Mouse (Mus musculus): ENCODE measurements around the gene Gpr142. TPM values are rescaled to one million over a fixed set of nuclear protein-coding genes. Genes with fewer than 3 reads are reported as not detected.
A peak's percentile ranks its signal among the peaks of the same experiment; 100 is the strongest.

The Gpr142 gene
- total RNA-seq (2021) = under 1 TPM in 1 of 2 experiments, not detected in 1; 0.36 TPM
- long read RNA-seq, experiment 1 = 0 reads
- long read RNA-seq, experiment 2 = 0 reads

- DNase-seq (ENCODE audit: low spot score in 2 of 2) = no peak
Measured at GRCm38 (mm10) chr11:114798624-114799023, at the start of gene Gpr142. TSS of gene Gpr142 (plus strand) at chr11:114798924.

GRCm38 (mm10) chr11:114764820-114765818, 33.6 kb upstream of the Gpr142 start, which contains the start of gene Kif19a:
TSS of gene Kif19a (plus strand) at chr11:114765388.
- DNase-seq (ENCODE audit: low spot score in 2 of 2) = peak; percentile 31 to 35

GRCm38 (mm10) chr11:114769911-114770310, 28.8 kb upstream of the Gpr142 start:
- no peak for DNase-seq (ENCODE audit: low spot score in 2 of 2)

GRCm38 (mm10) chr11:114771896-114772295, 26.8 kb upstream of the Gpr142 start:
- DNase-seq (ENCODE audit: low spot score in 2 of 2) = no peak

GRCm38 (mm10) chr11:114780076-114780475, 18.6 kb upstream of the Gpr142 start:
- no peak for DNase-seq (ENCODE audit: low spot score in 2 of 2)

- DNase-seq (ENCODE audit: low spot score in 2 of 2) = no peak
Measured at GRCm38 (mm10) chr11:114785892-114786291, 12.8 kb upstream of the Gpr142 start.

- DNase-seq (ENCODE audit: low spot score in 2 of 2) = no peak
Measured at GRCm38 (mm10) chr11:114786326-114786725, 12.4 kb upstream of the Gpr142 start.

GRCm38 (mm10) chr11:114787611-114788010, 11.1 kb upstream of the Gpr142 start:
- no peak for DNase-seq (ENCODE audit: low spot score in 2 of 2)

- peak; percentile 60 to 64 for DNase-seq (ENCODE audit: low spot score in 2 of 2)
Measured at GRCm38 (mm10) chr11:114789061-114789714, 9.5 kb upstream of the Gpr142 start.

- no peak for DNase-seq (ENCODE audit: low spot score in 2 of 2)
Measured at GRCm38 (mm10) chr11:114789716-114790115, 9.0 kb upstream of the Gpr142 start.

- DNase-seq (ENCODE audit: low spot score in 2 of 2) = no peak
Measured at GRCm38 (mm10) chr11:114790171-114790570, 8.6 kb upstream of the Gpr142 start.

GRCm38 (mm10) chr11:114790841-114791240, 7.9 kb upstream of the Gpr142 start:
- no peak for DNase-seq (ENCODE audit: low spot score in 2 of 2)

- DNase-seq (ENCODE audit: low spot score in 2 of 2) = no peak
Measured at GRCm38 (mm10) chr11:114791351-114791889, 7.3 kb upstream of the Gpr142 start.

- DNase-seq (ENCODE audit: low spot score in 2 of 2) = no peak
Measured at GRCm38 (mm10) chr11:114791891-114792411, 6.8 kb upstream of the Gpr142 start.

GRCm38 (mm10) chr11:114792931-114793494, 5.7 kb upstream of the Gpr142 start:
- DNase-seq (ENCODE audit: low spot score in 2 of 2) = no peak

GRCm38 (mm10) chr11:114793868-114794545, 4.7 kb upstream of the Gpr142 start:
- no peak for DNase-seq (ENCODE audit: low spot score in 2 of 2)

GRCm38 (mm10) chr11:114794691-114795090, 4.0 kb upstream of the Gpr142 start:
- DNase-seq (ENCODE audit: low spot score in 2 of 2) = no peak

- no peak for DNase-seq (ENCODE audit: low spot score in 2 of 2)
Measured at GRCm38 (mm10) chr11:114795231-114795746, 3.4 kb upstream of the Gpr142 start.

- no peak for DNase-seq (ENCODE audit: low spot score in 2 of 2)
Measured at GRCm38 (mm10) chr11:114795848-114796322, 2.8 kb upstream of the Gpr142 start, which contains the start of gene Btbd17. TSS of gene Btbd17 (minus strand) at chr11:114795945.

- DNase-seq (ENCODE audit: low spot score in 2 of 2) = no peak
Measured at GRCm38 (mm10) chr11:114797176-114797575, 1.5 kb upstream of the Gpr142 start.

Measured in adrenal gland, postnatal 4 days (tissue).